Mouse (Mus musculus): Measurements from ENCODE around the gene 4930579G24Rik.

4930579G24Rik gene

DNA sequence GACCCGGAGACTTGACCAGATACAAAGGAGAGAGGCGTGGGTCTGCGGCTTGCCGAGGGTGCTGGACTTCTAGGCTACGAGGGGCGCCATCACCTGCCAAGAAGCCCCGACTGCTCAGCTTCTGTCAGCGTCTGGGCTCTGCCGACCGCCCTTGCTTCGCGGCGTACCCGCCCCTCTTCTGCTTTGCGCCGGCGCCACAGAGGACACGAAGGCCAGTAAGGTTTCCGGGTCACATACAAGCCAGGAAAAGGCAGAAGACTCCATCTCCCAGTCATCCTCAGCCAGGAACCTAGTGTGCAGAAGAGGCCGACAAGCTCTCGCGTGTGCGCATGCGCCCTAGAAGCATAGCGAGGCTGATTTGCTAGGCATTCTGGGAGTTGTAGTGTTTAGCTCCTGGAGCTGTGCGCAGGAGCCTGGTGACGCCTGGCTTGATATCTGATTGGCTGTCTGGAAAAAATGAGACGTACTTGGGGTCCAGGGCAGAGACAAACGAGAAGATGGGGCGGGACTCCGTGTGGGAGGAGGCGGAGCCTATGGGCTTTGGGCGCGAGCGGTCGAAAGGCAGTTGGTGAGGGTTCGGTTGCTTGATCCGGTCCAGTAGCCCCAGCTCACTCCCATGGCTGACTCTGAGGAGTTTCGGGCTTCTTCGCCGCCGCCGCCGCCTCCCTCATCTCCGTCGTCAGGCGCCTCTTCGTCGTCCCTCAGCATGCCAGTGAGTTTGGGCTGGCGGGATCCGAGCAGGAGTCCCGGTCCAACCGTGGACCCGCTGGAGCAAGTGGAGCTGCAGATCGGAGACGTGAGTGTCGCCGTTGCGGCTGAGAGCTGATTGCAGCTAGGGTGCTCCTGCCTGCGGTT lies at the start of gene 4930579G24Rik:
4930579G24Rik (plus strand) TSS at position 519 of the 855 bp plus-strand sequence.
- DNase-seq (ENCODE audit: low spot score), result peak; percentile 81

DNA sequence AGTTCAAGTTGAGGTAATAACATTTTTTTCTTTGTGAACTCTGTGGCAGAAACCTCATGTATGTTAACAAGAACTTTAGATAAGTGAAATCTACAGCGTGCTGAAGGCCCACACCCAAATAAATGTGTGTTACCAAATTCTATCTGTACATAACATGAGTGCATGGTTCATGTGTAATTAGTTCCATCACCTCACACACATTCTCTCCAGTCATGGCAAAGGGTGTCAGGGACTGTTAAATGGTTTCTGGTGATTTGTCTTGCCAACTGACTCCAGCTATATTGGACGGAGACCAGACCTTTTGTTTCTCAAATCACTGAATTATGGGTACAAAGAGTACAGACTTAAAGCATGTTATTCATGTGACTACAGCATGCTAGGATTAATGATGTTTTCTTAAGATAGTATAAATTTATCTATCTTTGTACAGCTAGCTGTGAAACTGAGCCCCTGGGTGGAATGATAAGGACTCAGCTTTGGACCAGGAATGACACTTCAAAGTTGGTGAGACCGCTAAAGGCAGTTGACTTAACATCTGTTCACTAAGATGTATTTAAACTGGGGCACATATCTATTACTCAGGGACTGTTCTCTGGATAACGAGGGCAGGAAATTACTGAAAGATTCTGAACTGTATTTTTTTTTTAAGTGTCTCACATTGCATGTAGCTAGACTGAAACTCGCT lies 48.8 kb upstream of the 4930579G24Rik start:
- no peak for DNase-seq (ENCODE audit: low spot score)

DNA sequence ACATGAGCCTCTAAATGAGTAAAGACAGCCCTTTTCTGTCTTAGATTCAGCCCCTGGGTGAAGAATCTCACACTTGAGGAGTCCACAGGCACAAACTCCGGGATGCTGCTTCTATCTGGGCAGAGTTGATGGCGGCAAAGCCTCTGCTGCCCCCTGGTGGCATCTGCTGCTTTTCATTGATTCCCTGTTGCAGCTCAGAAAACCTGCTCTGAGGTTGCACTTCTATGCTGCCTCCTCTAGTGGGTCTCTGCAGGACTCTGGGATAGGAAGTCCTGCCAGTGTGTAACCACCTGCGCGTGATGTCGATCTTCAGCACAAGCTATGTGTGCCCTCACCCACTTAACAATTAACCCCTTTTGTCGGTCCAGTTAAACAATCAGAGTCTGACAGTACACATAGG lies 42.1 kb upstream of the 4930579G24Rik start:
- peak; percentile 85 for DNase-seq (ENCODE audit: low spot score)

DNA sequence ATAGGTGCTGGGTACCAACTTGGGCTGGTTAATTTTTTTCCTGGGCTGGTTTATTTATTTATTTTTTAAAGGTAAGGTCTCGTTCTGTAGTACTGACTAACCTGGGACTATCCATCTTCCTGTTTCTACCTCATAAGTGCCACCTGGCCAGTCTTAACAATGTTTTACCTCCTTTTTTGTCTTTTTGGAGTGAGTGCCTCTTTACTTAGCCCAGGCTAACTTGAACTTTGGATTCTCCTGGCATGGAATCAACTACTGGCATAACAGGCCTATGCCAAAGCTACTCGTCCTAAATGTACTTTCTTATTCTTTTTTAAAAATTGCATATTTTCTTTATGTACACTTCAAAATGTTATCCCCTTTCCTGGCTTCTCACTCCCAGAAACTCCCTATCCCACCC lies 39.2 kb upstream of the 4930579G24Rik start:
- no peak for DNase-seq (ENCODE audit: low spot score)

- peak; percentile 65 for DNase-seq (ENCODE audit: low spot score)
These were observed 37.8 kb upstream of the 4930579G24Rik start, which contains the start of gene Ppid for GRCm38 (mm10) chr3:79590863-79591792. Gene Ppid, plus strand, starts transcription at chr3:79591342.

- no peak for DNase-seq (ENCODE audit: low spot score)
These were observed 36.9 kb upstream of the 4930579G24Rik start for GRCm38 (mm10) chr3:79591793-79592471.

DNA sequence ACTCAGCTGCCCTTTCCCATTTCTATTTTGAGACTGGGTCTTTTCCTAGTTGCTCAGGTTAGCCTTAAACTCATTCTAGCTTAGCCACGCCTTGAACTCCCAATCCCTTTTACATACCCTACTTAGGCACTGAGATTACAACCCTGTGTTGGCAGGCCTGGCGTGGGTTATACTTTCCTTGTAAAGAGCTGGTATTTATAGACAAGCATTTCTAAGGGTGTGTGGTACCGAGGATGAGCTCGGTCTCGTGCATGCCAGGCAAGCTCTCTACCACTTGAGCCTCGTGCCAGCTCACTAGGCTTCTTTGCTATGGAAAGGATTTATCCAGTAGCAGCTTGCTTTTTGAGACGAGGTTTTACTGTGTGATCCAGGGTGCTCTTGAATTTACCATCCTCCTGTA lies 33.4 kb upstream of the 4930579G24Rik start:
- no peak for DNase-seq (ENCODE audit: low spot score)

GRCm38 (mm10) chr3:79609886-79610285 lies 19.0 kb upstream of the 4930579G24Rik start:
- DNase-seq (ENCODE audit: low spot score), result no peak

- DNase-seq (ENCODE audit: low spot score), result no peak
These were observed 1.2 kb upstream of the 4930579G24Rik start for GRCm38 (mm10) chr3:79627484-79628181.

GRCm38 (mm10) chr3:79628182-79628560 lies 708 bp upstream of the 4930579G24Rik start:
- DNase-seq (ENCODE audit: low spot score), result no peak

DNA sequence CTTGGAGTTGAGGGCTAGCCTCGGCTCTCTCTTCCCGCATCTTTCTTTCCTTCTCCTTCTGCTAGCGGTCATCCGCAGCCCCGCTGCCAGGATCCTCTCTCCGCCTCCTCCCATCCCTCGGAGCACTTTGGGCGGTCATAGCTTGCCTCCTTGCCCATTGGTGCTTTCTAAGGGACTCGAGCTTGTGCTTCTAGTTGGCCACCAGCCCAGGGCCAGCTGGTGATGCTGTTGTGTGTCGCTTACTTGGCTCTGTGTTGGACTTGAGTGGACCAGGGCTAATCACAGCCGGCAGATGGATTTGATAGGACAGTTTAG lies 494 bp downstream of the 4930579G24Rik start, which contains the start of gene Etfdh:
Etfdh (minus strand) TSS at position 85 of the 315 bp plus-strand sequence.
- DNase-seq (ENCODE audit: low spot score), result peak; percentile 30

- no peak for DNase-seq (ENCODE audit: low spot score)
These were observed 23.2 kb downstream of the 4930579G24Rik start for GRCm38 (mm10) chr3:79652129-79652528.

- DNase-seq (ENCODE audit: low spot score), result no peak
These were observed 27.8 kb downstream of the 4930579G24Rik start for GRCm38 (mm10) chr3:79656682-79657081.

DNA sequence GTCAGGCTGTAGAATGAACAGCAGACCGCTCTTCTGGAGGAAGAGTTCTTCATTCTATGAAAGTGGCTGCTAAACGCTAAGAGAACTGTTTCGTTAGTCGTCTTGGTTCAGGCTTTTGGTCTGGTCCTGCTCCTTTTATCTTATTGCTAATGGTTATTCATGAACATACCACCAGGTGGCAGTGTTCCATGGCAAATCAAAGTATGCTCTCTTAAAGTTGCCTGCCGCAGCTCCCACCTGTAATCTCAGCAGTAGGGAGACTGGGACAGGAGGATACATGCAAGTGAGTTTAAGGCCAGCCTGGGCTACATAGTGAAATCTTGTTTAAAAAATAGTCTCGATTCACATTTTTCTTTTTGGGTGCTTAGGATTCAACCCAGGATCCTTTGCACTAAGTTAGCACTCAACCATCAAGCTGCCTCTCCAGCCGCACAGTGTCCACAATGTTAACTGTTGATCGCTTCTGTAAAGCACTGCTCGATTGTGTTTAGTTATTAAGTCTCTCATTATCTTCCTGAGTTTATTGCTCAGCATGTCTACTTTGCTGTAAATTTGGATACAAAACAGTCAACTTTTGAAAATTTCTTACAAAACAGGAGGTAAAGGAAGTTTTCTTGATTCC lies 36.0 kb downstream of the 4930579G24Rik start:
- peak; percentile 42 for DNase-seq (ENCODE audit: low spot score)

- no peak for DNase-seq (ENCODE audit: low spot score)
These were observed 41.7 kb downstream of the 4930579G24Rik start for GRCm38 (mm10) chr3:79670556-79670955.

DNA sequence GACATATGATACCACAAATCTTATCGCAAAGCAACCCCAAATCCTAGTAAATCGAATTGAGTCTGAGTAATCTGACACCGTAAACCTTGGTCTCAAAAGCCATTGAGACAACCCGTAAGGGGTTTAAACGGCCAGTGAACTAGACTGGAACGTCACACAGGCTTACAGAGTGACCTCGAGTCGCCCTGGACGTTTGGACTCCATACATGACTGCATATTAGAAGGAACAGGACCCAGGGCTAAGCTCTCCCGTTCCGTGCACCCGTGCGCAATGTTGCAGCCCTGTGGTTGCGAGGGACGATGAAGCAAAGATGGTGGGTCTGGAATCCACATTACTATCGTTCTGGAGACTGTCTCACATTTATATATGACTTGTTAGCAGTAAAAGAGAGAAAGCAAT lies 43.3 kb downstream of the 4930579G24Rik start:
- DNase-seq (ENCODE audit: low spot score), result no peak

DNA sequence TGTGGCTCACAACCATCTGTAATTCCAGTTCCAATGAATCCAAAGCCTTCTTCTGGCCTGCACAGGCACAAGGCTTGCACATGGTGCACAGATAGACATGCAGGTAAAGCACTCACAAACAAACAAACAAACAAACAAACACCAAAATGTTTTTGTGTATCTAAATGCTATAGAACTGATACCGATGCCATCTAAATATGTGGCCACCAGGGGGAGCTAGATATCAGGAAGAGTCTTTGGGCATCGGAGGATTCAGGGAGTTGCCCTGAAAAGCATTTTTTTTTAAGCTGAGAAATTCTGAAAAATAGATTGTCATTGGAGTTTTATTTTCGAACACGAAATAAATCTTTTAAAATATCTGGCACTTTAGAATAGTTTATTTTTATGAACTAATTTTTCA lies 44.2 kb downstream of the 4930579G24Rik start:
- peak; percentile 60 for DNase-seq (ENCODE audit: low spot score)

DNA sequence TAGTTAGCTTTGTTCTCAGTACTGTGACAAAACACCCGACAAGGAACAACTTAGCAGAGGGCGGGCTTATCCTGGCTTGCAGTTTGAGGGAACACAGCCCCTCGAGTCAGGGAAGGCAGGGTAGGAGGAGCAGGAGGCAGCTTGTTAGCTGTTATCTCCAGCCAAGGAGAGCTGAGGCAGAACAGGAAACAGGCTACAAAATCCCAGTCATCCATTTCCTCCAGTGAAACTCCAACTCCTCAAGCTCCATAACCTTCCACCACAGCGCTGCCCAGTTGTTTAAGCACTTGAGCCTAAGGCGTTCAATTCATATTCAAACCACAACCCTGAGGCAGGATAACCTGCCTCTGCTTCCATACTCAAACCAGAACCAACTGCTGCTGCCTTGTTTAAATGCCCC lies 45.8 kb downstream of the 4930579G24Rik start:
- no peak for DNase-seq (ENCODE audit: low spot score)

DNA sequence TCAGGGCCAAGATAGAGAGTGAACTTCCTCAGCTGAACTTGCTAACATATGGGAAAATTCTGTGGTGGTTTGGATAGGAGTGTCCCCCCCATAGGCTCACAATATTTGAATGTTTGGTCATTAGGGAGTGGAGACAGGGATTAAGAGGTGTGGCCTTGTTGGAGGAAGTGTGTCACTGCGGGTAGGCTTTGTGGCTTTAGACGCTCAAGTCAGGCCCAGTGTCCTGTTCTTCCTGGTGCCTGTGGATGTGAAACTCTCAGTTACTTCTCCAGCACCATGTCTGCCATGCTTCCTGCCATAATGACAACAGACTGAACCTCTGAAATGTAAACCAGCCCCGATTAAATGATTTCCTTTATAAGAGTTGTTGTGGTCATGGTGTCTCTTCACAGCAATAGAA lies 47.5 kb downstream of the 4930579G24Rik start:
- no peak for DNase-seq (ENCODE audit: low spot score)
